Mouse (Mus musculus): ENCODE results near the gene Radil. TPM values are rescaled to one million over a fixed set of nuclear protein-coding genes. Genes with fewer than 3 reads are reported as not detected.

Radil gene
- total and polyA plus RNA-seq, 3 experiments: not detected

GRCm38 (mm10) chr5:142443994-142444393, 106.9 kb downstream of the Radil start:
- Histone ChIP-seq H3K36me3 (replicated peaks in 1 of 2; ENCODE audit: control insufficient read depth in 1 of 2, insufficient read depth in 1 of 2, low read length in 1 of 2) (peaks cover 5 to 70% of the 10 kb centered on the region in 2 experiments), H3K27ac (ENCODE audit: insufficient read depth, low read depth) (no peak overlapping the region), H3K9ac (ENCODE audit: insufficient read depth, low read depth) (no peak overlapping the region), H3K4me1 (ENCODE audit: control insufficient read depth in 1 of 2, insufficient read depth in 2 of 2) (peaks cover 39 to 84% of the 10 kb centered on the region in 2 experiments), H3K79me2 (replicated peaks; ENCODE audit: control insufficient read depth, extremely low read depth, insufficient read depth, poor library complexity, severe bottlenecking) (peaks cover 22% of the 10 kb centered on the region), H3K4me2 (ENCODE audit: insufficient read depth, low read depth, poor library complexity, severe bottlenecking) (no peak overlapping the region), H3K27me3 (replicated peaks) (no peaks in the 10 kb centered on the region), H3K4me3 (replicated peaks in 1 of 3; ENCODE audit: low read depth in 2 of 3, low read length in 2 of 3, poor library complexity in 1 of 3) (no peak overlapping the region), H3K9me3 (replicated peaks; ENCODE audit: low read length) (no peaks in the 10 kb centered on the region)
- in situ Hi-C loops (cut with MboI; ENCODE audit: low pct_ligation_motif_present, low pct_unique_long_range_greater_than_20kb, low sequenced_read_pairs) (loop anchor here (5.0 kb wide), 1 partner anchor 77 kb away; no protein-coding TSS in a partner anchor), dilution Hi-C loops (cut with MboI; ENCODE audit: extremely low pct_ligation_motif_present, extremely low pct_unique_long_range_greater_than_20kb, low sequenced_read_pairs) (no loop called here)
- no peak for DNase-seq (ENCODE audit: extremely low read depth)
- TF ChIP-seq SMC3 (IDR thresholded peaks at IDR 0.05; ENCODE audit: low read depth, low read length): no peak
- TF ChIP-seq ZMIZ1 (IDR thresholded peaks at IDR 0.05; ENCODE audit: low read depth, low read length): no peak
- no peak for TF ChIP-seq POLR2AphosphoS2 (IDR thresholded peaks at IDR 0.05; ENCODE audit: low read depth, low read length)
- no peak for TF ChIP-seq TCF12 (IDR thresholded peaks at IDR 0.05; ENCODE audit: low read depth, low read length)
- TF ChIP-seq IRF4 (IDR thresholded peaks at IDR 0.05; ENCODE audit: low read depth, low read length): no peak
- TF ChIP-seq NRF1 (IDR thresholded peaks at IDR 0.05; ENCODE audit: low read depth, low read length): no peak
- TF ChIP-seq ZNF384 (IDR thresholded peaks at IDR 0.05; ENCODE audit: low read depth, low read length): no peak
- TF ChIP-seq JUN (IDR thresholded peaks at IDR 0.05; ENCODE audit: insufficient read depth, low read depth, low read length): no peak
- TF ChIP-seq CHD1 (IDR thresholded peaks at IDR 0.05; ENCODE audit: low read depth, low read length): no peak
- no peak for TF ChIP-seq USF1 (IDR thresholded peaks at IDR 0.05; ENCODE audit: low read depth, low read length)
- TF ChIP-seq CHD2 (IDR thresholded peaks at IDR 0.05; ENCODE audit: low read length): no peak
- no peak for TF ChIP-seq HCFC1 (IDR thresholded peaks at IDR 0.05; ENCODE audit: low read depth, low read length)
- no peak for TF ChIP-seq MAFK (IDR thresholded peaks at IDR 0.05; ENCODE audit: insufficient replicate concordance, low read length)
- no peak for TF ChIP-seq MAX (IDR thresholded peaks at IDR 0.05; ENCODE audit: low read length)
- no peak for TF ChIP-seq USF2 (conservative IDR thresholded peaks at IDR 0.05; ENCODE audit: low read depth, low read length)
- no peak for TF ChIP-seq POLR2A (IDR thresholded peaks at IDR 0.05; ENCODE audit: low read depth, low read length)
- no peak for TF ChIP-seq MAZ (IDR thresholded peaks at IDR 0.05; ENCODE audit: low read depth, low read length)

DNA sequence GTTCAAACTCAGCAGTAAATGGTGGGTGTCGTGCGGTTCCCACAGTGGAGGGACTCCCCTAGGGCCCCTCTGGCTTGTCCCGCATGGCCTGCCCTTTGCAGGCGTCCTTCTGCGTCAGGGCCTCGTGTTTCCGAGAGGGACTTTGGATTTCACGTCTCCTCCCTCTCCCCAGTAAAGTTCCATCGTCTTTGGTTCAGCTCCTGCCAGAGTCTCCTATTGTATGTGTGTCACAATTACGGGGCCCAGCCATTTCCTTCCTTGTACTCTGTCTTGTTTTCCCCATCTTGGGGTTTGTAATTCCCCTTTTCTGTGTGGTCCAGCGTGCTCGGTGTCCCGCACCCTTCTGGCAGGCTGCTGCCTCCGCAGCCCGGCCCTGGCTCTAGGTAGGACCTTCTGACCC, 107.4 kb downstream of the Radil start:
- dilution Hi-C loops (cut with MboI; ENCODE audit: extremely low pct_ligation_motif_present, extremely low pct_unique_long_range_greater_than_20kb, low sequenced_read_pairs): no loop called here
- H3K27me3 ChIP-seq (replicated peaks): no peaks in the 10 kb centered on the region

More for the DNA sequence above, 107.4 kb downstream of the Radil start:
- DNase-seq (ENCODE audit: extremely low read depth): no peak
- Histone ChIP-seq H3K4me2 (ENCODE audit: insufficient read depth, low read depth, poor library complexity, severe bottlenecking) (no peak overlapping the region), H3K9me3 (replicated peaks; ENCODE audit: low read length) (no peaks in the 10 kb centered on the region), H3K4me1 (ENCODE audit: control insufficient read depth in 1 of 2, insufficient read depth in 2 of 2) (peaks cover 39 to 88% of the 10 kb centered on the region in 2 experiments), H3K79me2 (replicated peaks; ENCODE audit: control insufficient read depth, extremely low read depth, insufficient read depth, poor library complexity, severe bottlenecking) (peaks cover 24% of the 10 kb centered on the region), H3K4me3 (replicated peaks in 1 of 3; ENCODE audit: low read depth in 2 of 3, low read length in 2 of 3, poor library complexity in 1 of 3) (no peak overlapping the region), H3K9ac (ENCODE audit: insufficient read depth, low read depth) (no peak overlapping the region), H3K36me3 (replicated peaks in 1 of 2; ENCODE audit: control insufficient read depth in 1 of 2, insufficient read depth in 1 of 2, low read length in 1 of 2) (peaks cover 5 to 70% of the 10 kb centered on the region in 2 experiments), H3K27ac (ENCODE audit: insufficient read depth, low read depth) (no peak overlapping the region)
- in situ Hi-C loops (cut with MboI; ENCODE audit: low pct_ligation_motif_present, low pct_unique_long_range_greater_than_20kb, low sequenced_read_pairs): loop anchor here (5.0 kb wide), 1 partner anchor 76 kb away; no protein-coding TSS in a partner anchor
- TF ChIP-seq SMC3 (IDR thresholded peaks at IDR 0.05; ENCODE audit: low read depth, low read length) (no peak), CHD1 (IDR thresholded peaks at IDR 0.05; ENCODE audit: low read depth, low read length) (no peak), ETS1 (conservative IDR thresholded peaks at IDR 0.05; ENCODE audit: low read depth, low read length) (no peak), ZMIZ1 (IDR thresholded peaks at IDR 0.05; ENCODE audit: low read depth, low read length) (no peak), JUN (IDR thresholded peaks at IDR 0.05; ENCODE audit: insufficient read depth, low read depth, low read length) (no peak)
